24 mouse cellular contexts compared by ENCODE assay signal in the genomic region with DNA sequence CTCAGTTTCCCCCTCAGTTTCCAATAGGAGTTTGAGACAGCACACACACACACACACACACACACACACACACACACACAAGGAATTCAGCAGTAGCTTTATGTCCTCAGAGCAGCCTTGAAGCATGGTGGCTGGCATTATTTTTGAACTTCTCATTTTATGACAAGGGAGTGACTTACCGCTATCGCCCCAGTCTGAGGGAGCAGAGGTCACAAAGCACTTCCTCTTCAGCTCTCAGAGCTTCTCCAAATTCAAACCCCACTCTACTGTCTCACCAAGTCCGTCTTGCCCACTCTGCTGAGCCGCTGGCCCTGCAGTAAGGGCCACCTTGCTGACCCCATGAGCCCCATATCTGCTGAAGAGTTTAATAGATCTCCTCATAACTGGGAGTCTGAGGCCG. TPM values are rescaled to one million over a fixed set of nuclear protein-coding genes. Genes with fewer than 3 reads are reported as not detected.
DNase-seq lines count a peak whose midpoint lies in the region; ATAC-seq and TF ChIP-seq lines count a peak whose summit lies in the region.
"Had no signal": no experiment of that assay in that cellular context is flagged by ENCODE, and none has a peak within 500 bp of the region (broad histone marks: within the 10 kb centered on the region; RNA-seq: fewer than 3 reads in every experiment).

No protein-coding gene starts in this region.

- 89% methylated on average over 5 of the region's 5 CpGs for WGBS in liver, adult 2 months
- 47% methylated on average over 5 of the region's 5 CpGs for WGBS in liver, embryonic 11.5 days

- TF ChIP-seq CTCF in liver, adult 2 months (IDR thresholded peaks at IDR 0.05; ENCODE audit: low read depth, low read length), result no peak

- no peak overlapping the region for H3K9ac ChIP-seq in liver, adult 2 months (ENCODE audit: low read depth, low read length)
- H3K9ac ChIP-seq in liver, embryonic 11.5 days (ENCODE audit: low read depth, low read length), result no peak overlapping the region
- H3K9ac ChIP-seq: forebrain, embryonic 12.5 days; neural tube, embryonic 13.5 days; stomach, embryonic 15.5 days had no signal

- no peaks in the 10 kb centered on the region for H3K36me3 ChIP-seq in liver, adult 2 months (ENCODE audit: control insufficient read depth, insufficient read depth, low read length)
- no peaks in the 10 kb centered on the region for H3K36me3 ChIP-seq in liver, embryonic 11.5 days (ENCODE audit: control insufficient read depth, insufficient read depth, low read length)
- H3K36me3 ChIP-seq: forebrain, embryonic 12.5 days; neural tube, embryonic 13.5 days; stomach, embryonic 15.5 days had no signal

- H3K79me2 ChIP-seq in liver, adult 2 months (ENCODE audit: control insufficient read depth, insufficient read depth, low read length), result no peaks in the 10 kb centered on the region

- no peaks in the 10 kb centered on the region for H3K4me1 ChIP-seq in liver, adult 2 months (ENCODE audit: control insufficient read depth, insufficient read depth, low read length)
- no peaks in the 10 kb centered on the region for H3K4me1 ChIP-seq in liver, embryonic 11.5 days (replicated peaks; ENCODE audit: control insufficient read depth, insufficient read depth, low read length)
- H3K4me1 ChIP-seq: forebrain, embryonic 12.5 days; neural tube, embryonic 13.5 days; stomach, embryonic 15.5 days had no signal

- no peak overlapping the region for H3K4me2 ChIP-seq in liver, embryonic 11.5 days
- H3K4me2 ChIP-seq: forebrain, embryonic 12.5 days; heart, embryonic 11.5 days; neural tube, embryonic 13.5 days; stomach, embryonic 15.5 days had no signal

- no peak overlapping the region for H3K27ac ChIP-seq in liver, adult 2 months (replicated peaks; ENCODE audit: insufficient read depth, low read depth, low read length)
- no peak overlapping the region; the same call in 1 of the 2 replicates for H3K27ac ChIP-seq in liver, embryonic 11.5 days (ENCODE audit: low read depth, low read length)
- H3K27ac ChIP-seq: forebrain, embryonic 12.5 days; neural tube, embryonic 13.5 days; stomach, embryonic 15.5 days had no signal

- no peak overlapping the region for H3K4me3 ChIP-seq in liver, adult 2 months (ENCODE audit: insufficient read depth, low read depth, low read length)
- no peak overlapping the region for H3K4me3 ChIP-seq in liver, embryonic 11.5 days (ENCODE audit: low read depth, low read length)
- H3K4me3 ChIP-seq: forebrain, embryonic 12.5 days; neural tube, embryonic 13.5 days; stomach, embryonic 15.5 days had no signal

- ATAC-seq in liver, embryonic 11.5 days (replicated peaks; ENCODE audit: low FRiP score), result no peak
- ATAC-seq in common myeloid progenitor, adult 5-6 weeks (replicated peaks; ENCODE audit: low read depth, poor library complexity, severe bottlenecking), result peak; percentile 97
- ATAC-seq in megakaryocyte, adult 5-6 weeks (ENCODE audit: poor library complexity, severe bottlenecking), result peak; percentile 98
- ATAC-seq: hindbrain, embryonic 16.5 days had no signal

- H3K9me3 ChIP-seq in liver, embryonic 11.5 days (ENCODE audit: control insufficient read depth, low read length), result no peaks in the 10 kb centered on the region
- H3K9me3 ChIP-seq: forebrain, embryonic 12.5 days; neural tube, embryonic 13.5 days; stomach, embryonic 15.5 days had no signal

- no peak for TF ChIP-seq POLR2A in liver, adult 2 months (IDR thresholded peaks at IDR 0.05; ENCODE audit: extremely low read depth, insufficient read depth, low read length)

- DNase-seq in liver, adult 2 months (ENCODE audit: extremely low read depth, low read depth, low spot score), result peak; percentile 26
- no peak for DNase-seq in liver, embryonic 11.5 days (ENCODE audit: low spot score)
- DNase-seq in 416B (ENCODE audit: low read depth), result peak; percentile 62
- DNase-seq in kidney, postnatal 14 days, result no peak
- no peak for DNase-seq in adrenal gland, adult (ENCODE audit: inconsistent age in 2 of 2, low spot score in 1 of 2)
- no peak for DNase-seq in frontal cortex, adult 2 months (ENCODE audit: extremely low spot score in 1 of 2, low spot score in 1 of 2)
- DNase-seq: adrenal gland, postnatal 25 days; cerebellum, postnatal 10 days; heart, postnatal 14 days; kidney, adult 8-10 months; kidney, postnatal 36 days; layer of hippocampus, postnatal 36 days; left cerebral cortex, postnatal 4 days; right cerebral cortex, postnatal 25 days; thymus, adult 2 months had no signal

- no peaks in the 10 kb centered on the region for H3K27me3 ChIP-seq in liver, adult 2 months (ENCODE audit: control insufficient read depth, insufficient read depth, low read length)
- H3K27me3 ChIP-seq in liver, embryonic 11.5 days (replicated peaks; ENCODE audit: control insufficient read depth, insufficient read depth, low read length), result no peaks in the 10 kb centered on the region; the same call in 1 of the 2 replicates
- H3K27me3 ChIP-seq: neural tube, embryonic 13.5 days; stomach, embryonic 15.5 days had no signal

RNA-seq across cellular contexts. Expression of a gene that starts 1.6 kb away (rescaled TPM):
- total RNA-seq in liver, adult 2 months (2014; rRNA removed), result not detected in 2 replicates
- not detected in 2 replicates for polyA plus RNA-seq in liver, adult 2 months (2012; rRNA removed)
- polyA plus RNA-seq in liver, embryonic 11.5 days (2014; fragmentation: Nextera tagmentation; extraction: Ambion mirVana), result not detected in 2 replicates
- total RNA-seq in common myeloid progenitor, adult 5-6 weeks (2017), result not detected in 2 replicates
- total RNA-seq in megakaryocyte, adult 5-6 weeks (2015), result 0.20 and 0.39 TPM in 2 replicates
- not detected in 2 replicates for total RNA-seq in megakaryocyte, adult 5-6 weeks (2017)
- 0.15 TPM in 1 of 2 replicates, not detected in the other for polyA plus RNA-seq in frontal cortex, adult 2 months (2012; rRNA removed)
- total RNA-seq: heart, postnatal 14 days; left cerebral cortex, postnatal 4 days; midbrain, postnatal 0 days had no signal
- polyA plus RNA-seq: forebrain, embryonic 12.5 days; heart, embryonic 11.5 days; hindbrain, embryonic 16.5 days; midbrain, postnatal 0 days; neural tube, embryonic 13.5 days; stomach, embryonic 15.5 days had no signal

RNA-seq across cellular contexts. Expression of a gene that starts 33.8 kb away (rescaled TPM):
- total RNA-seq in liver, adult 2 months (2014; rRNA removed), result 386 and 392 TPM in 2 replicates
- polyA plus RNA-seq in liver, adult 2 months (2012; rRNA removed), result 283 and 350 TPM in 2 replicates
- polyA plus RNA-seq in liver, embryonic 11.5 days (2014; fragmentation: Nextera tagmentation; extraction: Ambion mirVana), result 2,392 and 2,590 TPM in 2 replicates
- total RNA-seq in common myeloid progenitor, adult 5-6 weeks (2017), result 176 and 200 TPM in 2 replicates
- total RNA-seq in megakaryocyte, adult 5-6 weeks (2015), result 382 and 422 TPM in 2 replicates
- 352 and 362 TPM in 2 replicates for total RNA-seq in megakaryocyte, adult 5-6 weeks (2017)
- polyA plus RNA-seq in frontal cortex, adult 2 months (2012; rRNA removed), result 979 and 1,007 TPM in 2 replicates

RNA-seq across cellular contexts. Expression of a gene that starts 53.9 kb away (rescaled TPM):
- total RNA-seq in liver, adult 2 months (2014; rRNA removed), result not detected in 2 replicates
- polyA plus RNA-seq in liver, adult 2 months (2012; rRNA removed), result not detected in 2 replicates
- not detected in 2 replicates for polyA plus RNA-seq in liver, embryonic 11.5 days (2014; fragmentation: Nextera tagmentation; extraction: Ambion mirVana)
- total RNA-seq in common myeloid progenitor, adult 5-6 weeks (2017), result not detected in 2 replicates
- total RNA-seq in megakaryocyte, adult 5-6 weeks (2015), result not detected in 2 replicates
- not detected in 2 replicates for total RNA-seq in megakaryocyte, adult 5-6 weeks (2017)
- not detected in 2 replicates for polyA plus RNA-seq in frontal cortex, adult 2 months (2012; rRNA removed)
- total RNA-seq: adrenal gland, postnatal 25 days; gastrocnemius, postnatal 4 days; heart, postnatal 14 days; layer of hippocampus, postnatal 36 days; left cerebral cortex, postnatal 4 days; midbrain, postnatal 0 days had no signal
- polyA plus RNA-seq: forebrain, embryonic 12.5 days; heart, embryonic 11.5 days; hindbrain, embryonic 16.5 days; midbrain, postnatal 0 days; neural tube, embryonic 13.5 days had no signal

Comparison
In these comparisons a context has a peak if more than half of its experiments do, and no peak if none do; other contexts are left out.
1. DNase-seq: peak in liver, adult 2 months (single experiment) and 416B (single experiment); none in liver, embryonic 11.5 days (single experiment), kidney, postnatal 14 days (single experiment), adrenal gland, adult (0 of 2) and frontal cortex, adult 2 months (0 of 2).